Mouse (Mus musculus) liver, embryonic 14.5 days (tissue): ENCODE data around the gene Iqub. TPM values are rescaled to one million over a fixed set of nuclear protein-coding genes. Genes with fewer than 3 reads are reported as not detected.

Experiments used
- ATAC-seq: fragments of 200-750 bp; cut with Nextera tagmentation; 2 replicates; pipeline ENCODE4 v1.8.0; 2017; ENCODE audit warnings: moderate number of reproducible peaks, mild to moderate bottlenecking, moderate library complexity; ENCODE audit not compliant: insufficient read depth
- DNase-seq, 3 experiments: peaks; one replicate each; pipeline ENCODE4 v3.0.0-alpha.2; 2012 to 2013; ENCODE audit warnings: low read depth in 3 of 3, low spot score in 3 of 3
- H3K27ac ChIP-seq: fragments of 300-500 bp; sonication (generic); 2 replicates; pipeline ENCODE4 v1.5.1; 2014; ENCODE audit warnings: moderate library complexity, mild to moderate bottlenecking, control low read depth, inconsistent platforms
- H3K27me3 ChIP-seq: fragments of 300-500 bp; sonication (generic); 2 replicates; pipeline ENCODE4 v1.6.1; 2014; ENCODE audit warnings: mild to moderate bottlenecking, low read length, moderate library complexity; ENCODE audit not compliant: control insufficient read depth, insufficient read depth
- H3K36me3 ChIP-seq: fragments of 300-500 bp; sonication (generic); replicated peaks from 2 replicates; pipeline ENCODE4 v1.6.1; 2014; ENCODE audit warnings: low read depth; ENCODE audit not compliant: control insufficient read depth, insufficient read depth
- H3K4me1 ChIP-seq, 2 experiments: fragments of 200-500 bp in 1 of 2; fragments of 300-500 bp in 1 of 2; sonication (generic) in 1 of 2; replicated peaks; 2 replicates each; pipeline ENCODE4 v1.6.1; 2012 to 2014; ENCODE audit warnings: antibody characterized with exemption in 1 of 2, inconsistent platforms in 1 of 2, low read length in 1 of 2; ENCODE audit not compliant: control insufficient read depth in 2 of 2, insufficient read depth in 2 of 2
- H3K4me2 ChIP-seq: fragments of 300-500 bp; sonication (generic); 2 replicates; pipeline ENCODE4 v1.6.1; 2014; ENCODE audit warnings: low read depth, mild to moderate bottlenecking, control low read depth, moderate library complexity
- H3K4me3 ChIP-seq, 2 experiments: fragments of 200-500 bp in 1 of 2; fragments of 300-500 bp in 1 of 2; sonication (generic) in 1 of 2; 2 replicates each; pipeline ENCODE4 v1.5.1; 2012 to 2014; ENCODE audit warnings: low read depth in 2 of 2, low read length in 2 of 2, mild to moderate bottlenecking in 2 of 2, control low read depth in 1 of 2, inconsistent platforms in 1 of 2, moderate library complexity in 1 of 2; ENCODE audit not compliant: insufficient read depth in 1 of 2
- H3K9ac ChIP-seq: fragments of 300-500 bp; sonication (generic); replicated peaks from 2 replicates; pipeline ENCODE4 v1.6.1; 2014; ENCODE audit warnings: mild to moderate bottlenecking, control low read depth, moderate library complexity
- H3K9me3 ChIP-seq: fragments of 300-500 bp; sonication (generic); 2 replicates; pipeline ENCODE4 v1.6.1; 2016; ENCODE audit warnings: low read length, mixed read lengths; ENCODE audit not compliant: control insufficient read depth
- CTCF ChIP-seq: IDR thresholded peaks from 2 replicates; pipeline ENCODE4 v1.5.1; 2016; ENCODE audit warnings: antibody characterized with exemption, low read depth, control low read depth
- EP300 ChIP-seq: IDR thresholded peaks from 2 replicates; pipeline ENCODE4 v1.6.1; 2016; ENCODE audit warnings: antibody characterized with exemption, low read depth
- WGBS: fragments of 180-500 bp; shearing (Covaris S2); extraction: QIAGEN DNeasy Blood & Tissue Kit; methylation state at CpG from one replicate; pipeline ENCODE4 v1.1.7; 2014; ENCODE audit not compliant: insufficient replicate concordance; 5-methylcytosine and 5-hydroxymethylcytosine counted together
- polyA plus RNA-seq, 2 experiments: library from polyadenylated mRNA; depleted of rRNA in 1 of 2; stranded (reverse) in 1 of 2; unstranded in 1 of 2; fragments of >200 nt; fragmentation: Nextera tagmentation in 1 of 2; extraction: Ambion mirVana in 1 of 2; gene quantifications; 2 replicates each; pipeline versions ENCODE4 v1.2.1 to v1.2.3; 2012 to 2014

Iqub gene
- polyA plus RNA-seq, 2 experiments: 0.01 TPM; not detected in 1

DNA sequence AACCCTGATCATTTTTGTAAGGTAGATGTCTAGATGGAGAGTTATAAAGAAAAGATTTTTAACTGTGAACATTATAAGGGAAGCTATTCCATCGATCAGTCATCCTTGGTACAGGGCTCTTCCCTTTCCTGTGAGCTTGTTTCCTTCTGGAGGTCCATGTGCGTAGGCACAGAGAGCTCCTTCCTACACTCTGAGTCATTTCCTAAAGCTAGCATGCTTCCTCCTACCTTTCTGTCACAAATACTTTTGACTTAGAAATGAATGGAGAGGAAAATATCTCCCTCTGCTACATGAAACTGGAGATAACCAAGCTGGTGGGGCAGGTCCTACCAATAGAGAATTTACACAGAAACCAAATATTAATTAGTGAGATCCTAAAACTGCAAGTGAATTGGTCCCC, 34.9 kb upstream of the Iqub start:
- H3K4me1 ChIP-seq: no peaks in the 10 kb centered on the region
- no peak overlapping the region for H3K4me3 ChIP-seq
- H3K27ac ChIP-seq: no peak overlapping the region
- DNase-seq: no peak
- WGBS: 35% methylated on average over 2 of the region's 2 CpGs
- TF ChIP-seq CTCF (no peak), EP300 (no peak)
- H3K27me3 ChIP-seq: no peaks in the 10 kb centered on the region
- H3K9me3 ChIP-seq: no peaks in the 10 kb centered on the region
- no peak overlapping the region for H3K4me2 ChIP-seq
- no peak for ATAC-seq
- no peaks in the 10 kb centered on the region for H3K36me3 ChIP-seq
- no peak overlapping the region for H3K9ac ChIP-seq

DNA sequence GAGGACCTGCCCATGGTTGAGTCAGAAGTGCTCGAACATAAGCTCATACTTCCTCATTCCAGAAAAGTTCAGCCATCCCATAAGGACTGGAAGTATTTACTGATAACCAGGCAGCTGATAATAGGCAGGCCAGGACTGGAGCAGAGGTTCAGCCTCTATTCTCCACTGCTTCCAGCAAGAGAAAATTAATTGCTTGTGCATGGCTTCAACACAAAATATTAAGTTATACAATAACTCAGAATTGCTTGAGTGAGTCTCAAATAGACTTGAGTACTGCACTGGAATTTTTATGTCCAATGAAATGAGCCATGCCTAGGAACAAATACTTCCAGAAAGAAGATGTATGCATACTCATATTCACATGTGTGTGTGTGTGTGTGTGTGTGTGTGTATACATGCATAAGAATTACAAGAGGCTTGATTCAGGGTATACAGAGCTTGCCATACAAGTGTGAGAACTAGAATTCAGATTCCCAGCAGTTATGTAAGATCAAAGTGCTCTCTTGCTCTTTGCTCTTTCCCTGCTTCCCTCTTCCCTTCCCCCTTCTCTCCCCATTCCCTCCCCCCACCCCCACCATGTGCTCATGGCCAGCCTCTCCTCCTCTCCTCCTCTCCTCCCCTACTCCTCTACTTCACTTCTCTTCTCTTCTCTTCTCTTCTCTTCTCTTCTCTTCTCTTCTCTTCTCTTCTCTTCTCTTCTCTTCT, 32.0 kb upstream of the Iqub start:
- H3K9me3 ChIP-seq: no peaks in the 10 kb centered on the region
- no peaks in the 10 kb centered on the region for H3K4me1 ChIP-seq
- TF ChIP-seq CTCF: no peak
- no peak for TF ChIP-seq EP300
- H3K27ac ChIP-seq: no peak overlapping the region
- H3K36me3 ChIP-seq: no peaks in the 10 kb centered on the region
- no peaks in the 10 kb centered on the region for H3K27me3 ChIP-seq
- H3K4me2 ChIP-seq: no peak overlapping the region
- H3K4me3 ChIP-seq: no peak overlapping the region
- 18% methylated on average over 1 of the region's 1 CpGs for WGBS
- ATAC-seq (no peak), DNase-seq (no peak)
- H3K9ac ChIP-seq: no peak overlapping the region

DNA sequence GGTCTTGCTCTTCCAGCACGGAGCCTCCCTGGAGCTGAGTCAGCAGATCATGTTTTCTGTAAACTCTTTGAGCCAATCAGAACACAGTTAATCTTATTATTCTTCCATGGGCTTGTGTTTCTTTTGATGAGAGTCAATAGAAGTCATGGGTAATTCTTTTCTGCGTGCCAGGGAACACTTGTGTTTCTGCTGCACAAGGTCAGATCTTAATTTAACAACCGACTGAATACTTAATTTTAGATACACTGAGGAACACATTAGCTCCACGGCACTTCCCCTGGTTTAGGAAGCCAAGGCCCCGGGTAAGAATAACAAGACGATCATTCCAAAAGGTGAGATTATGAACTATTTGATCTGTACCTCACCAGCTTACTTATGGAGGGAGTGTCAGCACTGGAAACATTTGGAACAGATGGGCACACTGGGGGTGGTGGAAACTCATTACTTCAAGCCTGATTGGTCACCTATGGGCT, 28.3 kb upstream of the Iqub start:
- no peaks in the 10 kb centered on the region for H3K4me1 ChIP-seq
- no peak for TF ChIP-seq CTCF
- no peak for TF ChIP-seq EP300
- no peak for DNase-seq
- no peaks in the 10 kb centered on the region for H3K36me3 ChIP-seq
- H3K9me3 ChIP-seq: no peaks in the 10 kb centered on the region
- ATAC-seq: no peak
- 62% methylated on average over 6 of the region's 6 CpGs for WGBS
- H3K4me3 ChIP-seq: no peak overlapping the region
- H3K27ac ChIP-seq: no peak overlapping the region
- no peak overlapping the region for H3K9ac ChIP-seq
- no peak overlapping the region for H3K4me2 ChIP-seq
- H3K27me3 ChIP-seq: no peaks in the 10 kb centered on the region

DNA sequence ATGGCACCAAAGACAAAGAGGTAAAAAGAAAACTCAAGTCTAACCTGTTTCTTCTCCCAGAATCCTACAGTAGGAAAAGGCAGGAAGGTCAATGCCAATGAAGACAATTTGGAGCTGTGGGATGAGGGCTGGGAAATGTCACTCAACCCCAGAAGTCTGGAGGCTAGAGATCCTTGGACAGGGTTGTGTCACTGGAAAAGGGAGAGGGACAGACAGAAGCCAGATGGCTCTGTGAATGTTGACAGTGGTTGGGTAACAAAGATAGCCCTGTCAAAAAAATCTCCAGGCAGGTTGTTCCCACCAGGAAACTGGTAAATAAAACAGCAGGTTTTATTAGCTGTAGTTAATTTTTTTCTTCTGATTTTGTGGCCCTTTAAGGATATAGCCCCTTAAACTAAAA, 27.5 kb upstream of the Iqub start:
- H3K36me3 ChIP-seq: no peaks in the 10 kb centered on the region
- no peak overlapping the region for H3K9ac ChIP-seq
- ATAC-seq: no peak
- DNase-seq: no peak
- no peak for TF ChIP-seq CTCF
- H3K9me3 ChIP-seq: no peaks in the 10 kb centered on the region
- no peaks in the 10 kb centered on the region for H3K4me1 ChIP-seq
- no peak overlapping the region for H3K4me2 ChIP-seq
- no peaks in the 10 kb centered on the region for H3K27me3 ChIP-seq
- no peak overlapping the region for H3K27ac ChIP-seq
- no peak overlapping the region for H3K4me3 ChIP-seq

DNA sequence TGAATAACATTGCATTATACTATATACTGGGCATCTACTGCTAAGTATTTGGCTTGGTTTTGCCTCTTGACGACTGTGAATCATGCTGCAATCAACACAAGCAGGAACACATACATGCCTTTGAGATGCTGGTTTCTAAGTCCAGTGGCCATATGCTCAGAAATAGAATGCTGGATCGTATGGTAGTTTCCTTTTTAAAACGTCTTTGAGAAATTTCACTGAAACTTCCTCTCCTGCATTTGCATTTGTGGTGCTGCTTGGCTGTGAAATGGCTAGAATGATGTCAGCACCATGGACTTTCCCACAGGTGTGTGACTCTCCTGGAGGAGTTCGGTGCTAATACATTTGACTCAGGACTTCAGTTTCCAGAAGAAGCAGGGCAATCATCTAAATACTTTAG, 25.2 kb upstream of the Iqub start:
- H3K4me3 ChIP-seq: no peak overlapping the region
- DNase-seq (no peak), ATAC-seq (no peak)
- 40% methylated on average over 4 of the region's 4 CpGs for WGBS
- H3K4me2 ChIP-seq: no peak overlapping the region
- TF ChIP-seq CTCF (no peak), EP300 (no peak)
- H3K36me3 ChIP-seq: no peaks in the 10 kb centered on the region
- H3K9me3 ChIP-seq: no peaks in the 10 kb centered on the region
- H3K4me1 ChIP-seq: no peaks in the 10 kb centered on the region
- no peak overlapping the region for H3K27ac ChIP-seq
- no peak overlapping the region for H3K9ac ChIP-seq
- no peaks in the 10 kb centered on the region for H3K27me3 ChIP-seq
